Mouse (Mus musculus) natural killer cell, adult 2 months (primary cell): ENCODE measurements around the gene Camsap3.

Experiments used
- DNase-seq, 2 experiments: peaks; one replicate each; pipeline ENCODE4 v3.0.0; 2022; ENCODE audit warnings: low spot score in 2 of 2

Camsap3 gene

DNA sequence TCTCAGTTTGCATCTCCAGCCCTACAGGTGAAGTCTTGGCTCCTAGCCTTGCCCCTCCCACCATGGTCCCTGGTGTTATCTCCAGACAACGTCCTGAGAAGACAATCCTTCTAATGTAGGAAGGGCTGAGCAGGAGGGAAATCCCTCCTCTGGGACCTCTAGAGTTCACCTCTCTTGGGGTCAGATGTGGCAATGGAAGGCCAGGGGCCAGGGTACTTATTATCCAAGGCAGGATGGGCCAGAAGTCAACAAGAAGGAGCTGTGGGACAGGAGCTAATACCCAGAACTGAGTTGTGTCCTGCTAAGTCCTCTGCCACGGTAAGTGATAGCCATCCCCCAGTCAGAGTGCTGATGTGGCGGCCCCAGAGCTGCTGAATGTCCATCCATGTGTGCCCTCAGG is 68.4 kb downstream of the Camsap3 start, which contains the start of gene Retn:
Gene Retn (plus strand): TSS at position 245 of the 400 bp plus-strand sequence.
- no peak for DNase-seq

GRCm38 (mm10) chr8:3656725-3657381 is 69.8 kb downstream of the Camsap3 start:
- no peak for DNase-seq
